Mouse (Mus musculus) v-Abl transformed pro-B cells (cell line): ENCODE data around the gene Itga1.

Experiments
- in situ Hi-C, 2 experiments: fragments of 400-800 bp; cut with MboI; formaldehyde crosslinking; loops; one replicate each; pipeline ENCODE4 v1.15.1; 2025; ENCODE audit not compliant: unreplicated experiment in 2 of 2

The Itga1 gene

GRCm38 (mm10) chr13:115067324-115067967 is 34.3 kb downstream of the Itga1 start:
- in situ Hi-C loops = no loop called here

- in situ Hi-C loops = no loop called here
Measured at GRCm38 (mm10) chr13:115057555-115057954, 44.2 kb downstream of the Itga1 start.

GRCm38 (mm10) chr13:115054783-115055182 is 47.0 kb downstream of the Itga1 start:
- in situ Hi-C loops = no loop called here

- in situ Hi-C loops = no loop called here
Measured at GRCm38 (mm10) chr13:115052568-115052967, 49.2 kb downstream of the Itga1 start.

- in situ Hi-C loops = no loop called here
Measured at GRCm38 (mm10) chr13:115050660-115051559, 50.9 kb downstream of the Itga1 start.

GRCm38 (mm10) chr13:115042652-115043051 is 59.1 kb downstream of the Itga1 start:
- in situ Hi-C loops = no loop called here

GRCm38 (mm10) chr13:115037304-115037703 is 64.5 kb downstream of the Itga1 start:
- in situ Hi-C loops = no loop called here

GRCm38 (mm10) chr13:115035387-115035786 is 66.4 kb downstream of the Itga1 start:
- in situ Hi-C loops = no loop called here

- in situ Hi-C loops = no loop called here
Measured at GRCm38 (mm10) chr13:115033135-115033534, 68.6 kb downstream of the Itga1 start.

GRCm38 (mm10) chr13:115031177-115032000 is 70.4 kb downstream of the Itga1 start:
- in situ Hi-C loops = no loop called here

- in situ Hi-C loops = no loop called here
Measured at GRCm38 (mm10) chr13:115025394-115025793, 76.4 kb downstream of the Itga1 start.

- in situ Hi-C loops = no loop called here
Measured at GRCm38 (mm10) chr13:115022117-115022787, 79.5 kb downstream of the Itga1 start.

GRCm38 (mm10) chr13:115021411-115021810 is 80.4 kb downstream of the Itga1 start:
- in situ Hi-C loops = no loop called here

- in situ Hi-C loops = no loop called here
Measured at GRCm38 (mm10) chr13:115020727-115021126, 81.0 kb downstream of the Itga1 start.

GRCm38 (mm10) chr13:115017545-115017944 is 84.2 kb downstream of the Itga1 start:
- in situ Hi-C loops = no loop called here

- in situ Hi-C loops = no loop called here
Measured at GRCm38 (mm10) chr13:115011547-115011946, 90.2 kb downstream of the Itga1 start.

GRCm38 (mm10) chr13:115006213-115006835 is 95.4 kb downstream of the Itga1 start:
- in situ Hi-C loops = no loop called here

GRCm38 (mm10) chr13:115005342-115005741 is 96.4 kb downstream of the Itga1 start:
- in situ Hi-C loops = no loop called here

GRCm38 (mm10) chr13:115003444-115004053 is 98.2 kb downstream of the Itga1 start:
- in situ Hi-C loops = no loop called here

- in situ Hi-C loops = no loop called here
Measured at GRCm38 (mm10) chr13:115002837-115003236, 98.9 kb downstream of the Itga1 start.
